Mouse (Mus musculus): ENCODE measurements around the gene Lclat1.

- TF ChIP-seq CTCF (IDR thresholded peaks at IDR 0.05; ENCODE audit: borderline replicate concordance, extremely low read depth, insufficient read depth, insufficient read length) (peak; percentile 53; the same call in 1 of the 2 replicates), POLR2A (IDR thresholded peaks at IDR 0.05; ENCODE audit: borderline replicate concordance, extremely low read depth, insufficient read depth, insufficient read length, poor library complexity, severe bottlenecking) (no peak)
Measured at GRCm38 (mm10) chr17:73096484-73096883, 11.3 kb upstream of the Lclat1 start.
